Mouse (Mus musculus) spleen, adult 2 months (tissue): ENCODE results near the gene Fam19a3. TPM values are rescaled to one million over a fixed set of nuclear protein-coding genes. Genes with fewer than 3 reads are reported as not detected.

ENCODE experiments used
- DNase-seq, 2 experiments: peaks; one replicate each; pipeline versions ENCODE4 v3.0.0 to v3.0.0-alpha.2; 2012 to 2021; ENCODE audit warnings: low spot score in 2 of 2, low read depth in 1 of 2
- H3K27ac ChIP-seq: fragments of 200-500 bp; 2 replicates; pipeline ENCODE4 v1.5.1; 2012; ENCODE audit warnings: low read length, inconsistent platforms; ENCODE audit not compliant: insufficient read depth
- H3K27me3 ChIP-seq: fragments of 200-500 bp; 2 replicates; pipeline ENCODE4 v1.6.1; 2012; ENCODE audit warnings: mild to moderate bottlenecking, moderate library complexity, low read length, inconsistent platforms; ENCODE audit not compliant: control insufficient read depth, insufficient read depth
- H3K36me3 ChIP-seq: fragments of 200-500 bp; 2 replicates; pipeline ENCODE4 v1.6.1; 2012; ENCODE audit warnings: mild to moderate bottlenecking, low read length, inconsistent platforms; ENCODE audit not compliant: control insufficient read depth, insufficient read depth
- H3K4me1 ChIP-seq: fragments of 200-500 bp; 2 replicates; pipeline ENCODE4 v1.6.1; 2011; ENCODE audit warnings: inconsistent platforms; ENCODE audit not compliant: control insufficient read depth, insufficient read depth, insufficient read length
- H3K4me3 ChIP-seq: fragments of 200-500 bp; 2 replicates; pipeline ENCODE4 v1.5.1; 2011; ENCODE audit warnings: mild to moderate bottlenecking, inconsistent platforms; ENCODE audit not compliant: insufficient read depth, insufficient read length; ENCODE audit errors: extremely low read depth
- CTCF ChIP-seq: fragments of 200-500 bp; IDR thresholded peaks from 2 replicates; pipeline ENCODE4 v1.5.1; 2011; ENCODE audit warnings: mild to moderate bottlenecking, inconsistent platforms; ENCODE audit not compliant: insufficient read depth, insufficient read length, insufficient replicate concordance; ENCODE audit errors: extremely low read depth
- POLR2A ChIP-seq: fragments of 200-500 bp; IDR thresholded peaks from 2 replicates; pipeline ENCODE4 v1.6.1; 2011; ENCODE audit warnings: low read depth, low read length, inconsistent platforms
- WGBS: fragments of 180-500 bp; shearing (Covaris S2); methylation state at CpG from one replicate; pipeline ENCODE4 v1.1.7; 2018; 5-methylcytosine and 5-hydroxymethylcytosine counted together
- polyA plus RNA-seq: library from polyadenylated mRNA; depleted of rRNA; stranded (reverse); fragments of >200 nt; gene quantifications from 2 replicates; pipeline ENCODE4 v1.2.3, GENCODE M21; 2012

Fam19a3 gene
- polyA plus RNA-seq, 1 experiment: 0.23 TPM

- WGBS: 5% methylated on average over 7 of the region's 7 CpGs
- DNase-seq: peak in 1 of 2 experiments; percentile 42
- H3K27me3 ChIP-seq: peaks cover 14% of the 10 kb centered on the region
Measured at GRCm38 (mm10) chr3:104779949-104780348, 1.7 kb downstream of the Fam19a3 start.

GRCm38 (mm10) chr3:104777342-104777741, 4.3 kb downstream of the Fam19a3 start:
- Histone ChIP-seq H3K4me1 (peaks cover 12% of the 10 kb centered on the region; the same call in 1 of the 2 replicates), H3K27ac (no peak overlapping the region), H3K27me3 (peaks cover 14% of the 10 kb centered on the region), H3K36me3 (no peaks in the 10 kb centered on the region), H3K4me3 (no peak overlapping the region)
- no peak for DNase-seq
- peak; percentile 30; the same call in 1 of the 2 replicates for TF ChIP-seq CTCF
- TF ChIP-seq POLR2A: no peak
- WGBS: 3% methylated on average over 20 of the region's 20 CpGs

More at GRCm38 (mm10) chr3:104779949-104780348, 1.7 kb downstream of the Fam19a3 start:
- H3K4me3 ChIP-seq: no peak overlapping the region
- H3K27ac ChIP-seq: no peak overlapping the region
- no peaks in the 10 kb centered on the region for H3K36me3 ChIP-seq
- H3K4me1 ChIP-seq: peaks cover 19% of the 10 kb centered on the region; the same call in 1 of the 2 replicates
- TF ChIP-seq POLR2A (no peak), CTCF (peak; percentile 90)

GRCm38 (mm10) chr3:104773301-104773700, 8.3 kb downstream of the Fam19a3 start:
- 93% methylated on average over 7 of the region's 7 CpGs for WGBS
- TF ChIP-seq CTCF: no peak
- no peak for TF ChIP-seq POLR2A
- Histone ChIP-seq H3K36me3 (no peaks in the 10 kb centered on the region), H3K4me1 (no peaks in the 10 kb centered on the region; the same call in 1 of the 2 replicates), H3K4me3 (no peak overlapping the region), H3K27me3 (0 out of 2 replicates have a peak, but pooled peaks cover 6% of the 10 kb centered on the region), H3K27ac (no peak overlapping the region)
- no peak for DNase-seq

GRCm38 (mm10) chr3:104771460-104771859, 10.2 kb downstream of the Fam19a3 start:
- no peak for TF ChIP-seq POLR2A
- no peak for TF ChIP-seq CTCF
- Histone ChIP-seq H3K36me3 (no peaks in the 10 kb centered on the region), H3K4me1 (no peaks in the 10 kb centered on the region; the same call in 1 of the 2 replicates), H3K27me3 (0 out of 2 replicates have a peak, but pooled peaks cover 2% of the 10 kb centered on the region), H3K4me3 (no peak overlapping the region), H3K27ac (peak overlapping the region; percentile 36; the same call in 1 of the 2 replicates)
- no peak for DNase-seq
- 40% methylated on average over 6 of the region's 6 CpGs for WGBS

GRCm38 (mm10) chr3:104770918-104771317, 10.7 kb downstream of the Fam19a3 start:
- H3K36me3 ChIP-seq: no peaks in the 10 kb centered on the region
- TF ChIP-seq CTCF (no peak), POLR2A (no peak)
- 92% methylated on average over 3 of the region's 3 CpGs for WGBS

GRCm38 (mm10) chr3:104770035-104770434, 11.6 kb downstream of the Fam19a3 start:
- WGBS: 77% methylated on average over 10 of the region's 10 CpGs
- no peaks in the 10 kb centered on the region for H3K36me3 ChIP-seq
- TF ChIP-seq POLR2A: no peak
- peak; percentile 50; the same call in 1 of the 2 replicates for TF ChIP-seq CTCF
- H3K27ac ChIP-seq: no peak overlapping the region
- H3K27me3 ChIP-seq: no peaks in the 10 kb centered on the region
- H3K4me3 ChIP-seq: no peak overlapping the region
- no peaks in the 10 kb centered on the region; the same call in 1 of the 2 replicates for H3K4me1 ChIP-seq
- no peak for DNase-seq

More at GRCm38 (mm10) chr3:104770918-104771317, 10.7 kb downstream of the Fam19a3 start:
- no peak overlapping the region for H3K4me3 ChIP-seq
- 0 out of 2 replicates have a peak overlapping the region, but pooled peaks have one; percentile 36 for H3K27ac ChIP-seq
- DNase-seq: no peak
- H3K4me1 ChIP-seq: no peaks in the 10 kb centered on the region; the same call in 1 of the 2 replicates
- no peaks in the 10 kb centered on the region for H3K27me3 ChIP-seq

- H3K27ac ChIP-seq: no peak overlapping the region
- TF ChIP-seq POLR2A (no peak), CTCF (no peak)
- H3K27me3 ChIP-seq: no peaks in the 10 kb centered on the region
- no peak overlapping the region for H3K4me3 ChIP-seq
- no peak for DNase-seq
- 88% methylated on average over 3 of the region's 3 CpGs for WGBS
- H3K36me3 ChIP-seq: no peaks in the 10 kb centered on the region
- H3K4me1 ChIP-seq: no peaks in the 10 kb centered on the region; the same call in 1 of the 2 replicates
Measured at GRCm38 (mm10) chr3:104769135-104769534, 12.5 kb downstream of the Fam19a3 start.
